Mouse (Mus musculus): ENCODE data around the gene Ptpn21.

The Ptpn21 gene

DNA sequence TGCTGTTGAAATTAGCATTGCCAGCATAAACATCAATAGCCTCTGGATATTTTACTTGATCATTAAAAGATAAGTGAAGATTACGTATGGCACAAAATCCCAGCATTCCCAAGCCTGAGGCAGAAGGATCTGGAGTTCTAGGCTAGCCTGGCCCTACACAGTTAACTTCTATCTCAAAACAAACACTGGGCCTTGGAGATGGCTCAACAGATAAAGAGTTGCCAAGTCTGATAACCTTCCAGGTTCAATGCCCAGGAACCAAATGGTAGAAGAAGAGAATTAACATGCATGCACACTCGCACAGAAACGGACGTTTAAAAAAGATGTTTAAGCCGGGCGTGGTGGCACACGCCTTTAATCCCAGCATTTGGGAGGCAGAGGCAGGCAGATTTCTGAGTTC is 13.0 kb downstream of the Ptpn21 start:
- no peak for DNase-seq (ENCODE audit: low read depth, low spot score)

DNA sequence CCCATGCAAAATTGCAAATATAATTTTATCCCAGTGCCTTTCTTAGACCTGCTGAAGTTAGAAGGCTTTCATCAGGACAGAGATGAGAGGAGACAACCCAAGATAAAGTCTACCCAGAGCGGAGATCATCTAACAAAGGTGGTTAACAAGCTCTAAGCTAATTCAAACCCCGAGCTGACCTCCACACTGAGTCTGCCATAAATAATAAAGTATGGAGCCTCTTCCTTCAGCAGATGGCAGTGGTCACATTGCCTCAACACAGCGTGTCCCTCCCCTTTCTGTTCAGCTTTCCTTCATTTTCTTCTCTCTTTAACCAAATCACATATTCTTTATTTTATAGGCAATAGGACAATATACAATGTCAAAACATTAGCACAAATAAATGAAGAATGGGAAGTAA is 16.2 kb downstream of the Ptpn21 start:
- no peak for DNase-seq (ENCODE audit: low read depth, low spot score)

DNA sequence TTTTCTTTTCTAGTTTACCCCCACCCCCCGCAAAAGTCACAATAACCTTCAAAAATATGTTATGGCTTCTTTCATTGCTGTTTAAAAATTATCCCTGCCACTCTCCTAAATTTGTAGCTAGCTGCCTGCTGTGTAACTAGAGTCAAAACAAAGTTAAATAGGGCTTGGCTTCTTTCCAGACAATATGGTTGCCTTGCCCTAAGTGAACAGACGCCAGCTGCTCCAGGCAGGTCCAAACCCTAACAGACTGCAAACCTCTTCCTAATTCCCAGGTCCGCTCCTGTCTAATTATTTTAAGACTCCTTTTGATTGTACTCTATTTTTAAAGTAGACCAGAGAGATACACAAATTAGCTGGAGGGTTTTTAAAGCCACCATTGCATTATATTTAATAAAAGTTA is 16.6 kb downstream of the Ptpn21 start:
- DNase-seq (ENCODE audit: low read depth, low spot score): no peak

DNA sequence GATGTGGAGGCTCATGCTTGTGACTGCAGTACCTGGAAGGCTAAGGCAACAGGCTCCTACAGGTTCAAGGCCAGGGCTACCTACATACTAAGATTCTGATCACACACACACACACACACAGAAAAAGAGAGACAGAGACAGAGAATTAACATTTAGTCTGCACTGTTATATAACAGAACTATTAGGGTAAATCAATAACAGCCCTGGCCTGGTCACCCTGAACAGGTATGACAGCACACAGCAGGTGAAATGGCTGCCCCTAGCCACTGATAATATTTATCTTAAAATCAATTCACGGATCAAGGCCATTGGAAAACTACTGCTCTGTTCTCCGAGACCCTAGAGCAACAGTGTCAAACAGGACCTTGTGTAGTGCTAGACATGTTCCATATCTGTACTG is 21.1 kb downstream of the Ptpn21 start:
- DNase-seq (ENCODE audit: low read depth, low spot score): no peak

DNA sequence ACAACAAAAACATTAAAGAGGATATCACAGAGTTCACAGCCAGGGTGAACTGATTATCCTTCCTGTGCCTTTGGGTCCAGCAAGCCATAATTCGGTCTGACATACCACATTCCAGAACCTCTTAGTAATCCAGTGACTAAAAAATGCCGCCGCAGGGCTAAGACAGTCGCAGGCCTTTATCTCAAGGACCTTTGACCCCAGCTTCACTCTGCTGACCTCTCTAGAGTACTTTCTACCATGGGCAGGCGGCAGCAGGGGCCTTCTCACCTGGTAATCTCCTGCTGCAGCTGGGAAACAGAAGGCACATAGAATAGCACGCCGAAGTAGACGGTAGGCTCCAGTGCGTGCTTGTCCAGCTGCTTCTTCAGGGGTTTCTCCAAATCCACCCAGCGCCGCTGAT is 22.4 kb downstream of the Ptpn21 start:
- no peak for DNase-seq (ENCODE audit: low read depth, low spot score)

DNA sequence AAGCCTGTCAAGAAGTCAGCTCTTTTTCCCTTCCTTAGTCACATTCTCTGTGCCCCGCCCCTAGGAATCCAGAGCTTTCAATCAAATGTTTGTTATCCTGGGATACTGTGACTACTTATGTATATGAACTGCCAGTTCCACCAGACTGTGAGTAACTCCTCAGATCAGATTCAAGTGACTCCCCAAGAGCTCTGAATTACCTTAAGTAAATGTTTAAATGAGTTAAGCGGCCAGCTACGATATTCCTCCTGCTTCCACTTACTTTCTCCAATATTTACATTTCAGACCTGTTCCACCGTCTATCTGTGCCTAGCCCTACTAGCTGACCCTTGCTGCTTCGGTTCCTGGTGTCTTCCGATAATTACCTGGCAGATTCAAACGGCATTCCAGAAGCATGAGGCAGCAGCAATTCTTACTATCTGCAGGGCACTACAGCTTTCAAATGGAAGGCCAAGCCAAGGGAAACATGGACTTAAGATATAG is 23.5 kb downstream of the Ptpn21 start:
- DNase-seq (ENCODE audit: low read depth, low spot score): no peak

DNA sequence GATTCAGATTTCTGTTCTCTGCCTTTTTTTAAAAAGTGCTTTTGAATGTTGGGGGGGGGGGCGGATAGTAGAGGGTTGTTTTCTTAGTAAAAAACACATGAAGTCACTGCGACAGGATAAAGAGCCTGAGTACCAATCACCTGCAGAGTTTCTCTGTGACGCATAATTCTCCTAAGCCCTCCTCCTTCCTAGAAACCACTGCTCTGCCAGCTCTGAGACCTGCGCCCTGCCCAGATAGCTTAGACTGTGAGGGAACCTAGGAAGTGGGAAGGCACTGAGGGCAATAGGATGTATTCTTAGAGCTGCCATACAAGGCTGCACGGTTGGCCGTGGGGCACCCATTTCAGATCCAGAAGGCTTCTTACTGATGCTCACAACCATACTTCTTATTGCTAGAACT is 24.4 kb downstream of the Ptpn21 start:
- DNase-seq (ENCODE audit: low read depth, low spot score): no peak

DNA sequence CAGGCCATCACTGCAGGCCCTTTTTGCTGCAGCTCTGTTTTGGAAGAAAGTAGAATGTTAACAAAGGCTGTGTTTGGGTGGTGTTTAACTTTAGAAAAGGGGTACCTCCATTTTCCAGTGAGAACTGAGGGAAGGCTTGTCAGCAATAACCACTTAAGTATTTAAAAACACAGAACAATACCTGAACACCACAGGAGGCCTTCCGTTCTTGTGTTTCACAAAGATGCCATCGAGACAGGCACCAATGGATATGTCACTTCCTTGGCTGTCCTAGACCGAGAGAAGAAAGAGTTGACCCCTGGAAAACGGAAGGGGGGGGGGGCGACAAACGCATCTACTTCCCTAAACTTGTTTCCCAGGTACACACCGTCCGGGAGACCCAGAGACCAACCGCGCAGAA is 33.2 kb downstream of the Ptpn21 start:
- no peak for DNase-seq (ENCODE audit: low read depth, low spot score)

DNA sequence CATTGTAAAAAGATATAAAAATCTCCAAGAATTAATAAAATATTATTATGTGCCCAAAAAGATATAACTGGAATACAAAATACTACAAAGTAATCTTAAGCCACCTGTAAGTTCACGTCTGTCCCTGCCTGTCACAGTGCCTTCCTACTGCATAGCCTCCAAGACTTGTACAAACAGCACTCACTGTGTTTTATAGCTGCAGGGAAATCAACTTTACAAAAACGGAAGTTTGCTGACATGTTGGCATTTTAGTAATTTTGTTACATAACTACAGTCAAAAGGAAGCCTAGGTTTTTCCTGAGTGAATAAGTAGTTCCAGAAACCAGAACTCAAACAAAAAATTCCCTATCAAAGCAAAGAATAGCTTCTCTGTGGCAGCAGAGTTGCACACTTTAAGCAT is 33.7 kb downstream of the Ptpn21 start:
- DNase-seq (ENCODE audit: low read depth, low spot score): no peak

DNA sequence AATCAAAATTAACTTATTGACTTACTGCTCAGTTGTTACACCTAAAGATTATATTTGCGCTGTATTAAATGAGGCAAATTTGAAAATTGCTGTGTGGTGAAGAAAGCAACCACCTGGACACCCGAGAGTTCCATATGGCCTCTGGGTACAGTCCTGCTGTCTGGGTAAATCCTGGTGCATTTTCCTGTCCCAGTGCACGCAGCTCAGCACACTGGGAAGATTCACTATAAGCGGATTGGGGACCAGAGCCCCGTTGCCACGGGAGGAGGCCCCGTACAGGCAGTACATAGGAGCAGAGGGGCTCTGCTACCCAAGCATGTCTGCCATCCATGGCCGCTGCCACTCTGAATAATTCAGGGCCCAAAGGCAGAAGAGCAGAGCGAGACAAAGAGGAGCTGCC is 35.6 kb downstream of the Ptpn21 start:
- DNase-seq (ENCODE audit: low read depth, low spot score): peak; percentile 16

DNA sequence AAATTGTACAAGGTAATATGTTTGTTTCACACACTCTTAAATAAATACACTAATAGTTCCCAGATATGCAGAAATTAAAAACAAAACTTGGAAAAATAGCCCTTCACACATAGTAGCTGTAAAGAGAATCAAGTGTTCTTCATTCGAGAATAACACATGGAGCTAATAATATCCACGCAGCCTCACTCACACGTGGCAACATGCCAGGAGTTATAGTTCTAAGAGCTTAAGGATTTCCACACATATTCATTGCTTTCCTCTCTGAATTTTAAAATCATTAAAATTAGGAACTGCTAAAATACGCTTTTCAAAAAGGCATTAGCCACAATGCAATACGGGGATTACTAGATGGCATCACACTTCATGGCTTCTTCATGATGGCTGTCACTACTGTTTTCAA is 40.0 kb downstream of the Ptpn21 start:
- DNase-seq (ENCODE audit: low read depth, low spot score): no peak

DNA sequence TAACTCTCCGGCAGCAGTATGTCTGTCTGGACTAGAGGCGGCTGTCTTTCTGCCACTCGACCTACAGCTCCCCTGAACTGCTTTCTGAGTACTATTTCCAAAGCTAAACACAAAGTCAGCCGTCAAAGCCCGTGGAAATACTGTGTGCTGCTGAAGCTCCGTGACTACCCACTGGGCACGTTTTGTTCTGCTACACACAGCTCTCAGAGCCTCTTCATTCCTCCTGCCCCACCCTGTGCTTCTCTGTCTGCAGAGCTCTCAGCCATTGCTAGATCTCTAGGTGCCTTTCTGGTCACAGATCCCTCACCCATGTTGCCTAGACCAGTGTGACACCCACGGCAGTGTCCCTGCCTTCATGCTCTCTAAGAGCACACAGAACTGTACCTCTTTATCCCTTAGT is 47.0 kb downstream of the Ptpn21 start:
- no peak for DNase-seq (ENCODE audit: low read depth, low spot score)

DNA sequence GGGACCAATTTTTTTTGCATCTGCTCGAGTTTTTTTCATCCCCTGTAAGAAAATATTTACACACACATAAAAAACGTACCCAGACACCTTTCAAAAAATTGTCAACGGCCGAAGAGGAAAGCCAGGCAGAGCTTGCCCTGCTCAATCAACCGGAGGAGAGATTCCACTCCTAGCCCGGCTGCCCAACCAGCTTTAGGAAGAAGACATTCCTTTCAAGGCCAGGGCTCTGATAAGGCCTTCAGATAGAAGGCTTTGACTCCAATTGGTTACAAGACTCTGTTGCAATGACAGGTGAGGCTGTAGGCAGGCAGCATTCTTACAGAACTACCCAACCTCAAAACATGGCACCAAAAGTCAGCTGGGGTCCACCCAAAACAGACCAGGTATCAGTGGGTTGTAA is 53.6 kb downstream of the Ptpn21 start:
- DNase-seq (ENCODE audit: low read depth, low spot score): no peak

DNA sequence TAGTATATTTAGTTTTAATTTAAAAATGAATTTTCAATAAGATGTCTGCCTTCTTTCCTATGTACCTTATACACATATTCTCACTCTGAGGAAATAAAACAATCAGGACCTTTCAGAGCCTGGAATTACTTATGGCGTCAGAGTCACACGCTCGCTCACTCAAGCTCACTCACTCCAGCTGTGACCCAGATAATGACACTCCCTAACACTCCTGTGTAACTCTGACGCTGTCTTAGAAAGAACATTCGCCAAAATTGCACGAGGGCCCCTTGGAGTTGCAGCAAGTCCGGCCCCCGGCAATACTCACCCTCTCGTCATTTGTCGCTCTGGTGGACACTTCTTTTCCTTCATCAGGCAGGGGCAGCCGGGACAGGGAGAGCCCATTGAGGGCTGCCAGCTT is 54.0 kb downstream of the Ptpn21 start:
- no peak for DNase-seq (ENCODE audit: low read depth, low spot score)

DNA sequence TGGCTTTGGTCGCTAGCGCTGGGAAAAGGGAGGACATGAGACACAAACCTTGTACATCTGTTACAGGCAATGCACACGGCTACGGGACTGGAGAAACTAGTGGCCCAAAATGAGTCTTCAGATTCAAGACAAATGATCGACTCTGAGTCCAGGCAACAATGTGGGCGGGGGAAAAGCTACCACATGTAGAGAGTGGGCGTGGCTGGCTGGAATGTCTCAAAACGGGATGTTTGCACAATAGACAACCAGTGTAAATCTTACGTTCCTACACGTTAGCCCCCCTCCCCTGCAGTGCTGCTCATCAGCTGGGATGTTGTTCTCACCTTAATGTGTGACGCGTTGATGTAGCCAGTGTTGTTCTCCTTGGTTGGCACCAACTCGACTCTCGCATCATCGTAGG is 55.0 kb downstream of the Ptpn21 start:
- no peak for DNase-seq (ENCODE audit: low read depth, low spot score)

DNA sequence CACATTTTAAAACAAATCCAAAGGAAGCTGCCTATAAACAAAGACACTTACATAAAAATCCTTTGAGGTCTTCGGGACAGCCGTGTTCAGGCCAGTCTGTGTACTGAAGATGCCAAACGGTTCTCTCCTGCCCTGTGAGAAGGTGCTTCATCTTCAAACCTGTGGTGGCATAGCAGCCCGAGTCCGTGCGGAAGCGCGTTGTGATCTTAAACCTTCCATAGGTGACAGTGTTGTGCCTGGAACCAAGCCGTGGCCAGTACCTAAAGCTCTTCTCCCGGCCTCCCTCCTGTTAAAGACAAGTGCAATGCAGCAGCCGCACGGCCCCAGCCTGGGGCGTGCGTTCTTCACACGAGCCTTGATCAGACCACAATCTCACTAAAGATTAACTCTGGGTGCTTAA is 57.3 kb downstream of the Ptpn21 start:
- no peak for DNase-seq (ENCODE audit: low read depth, low spot score)

DNA sequence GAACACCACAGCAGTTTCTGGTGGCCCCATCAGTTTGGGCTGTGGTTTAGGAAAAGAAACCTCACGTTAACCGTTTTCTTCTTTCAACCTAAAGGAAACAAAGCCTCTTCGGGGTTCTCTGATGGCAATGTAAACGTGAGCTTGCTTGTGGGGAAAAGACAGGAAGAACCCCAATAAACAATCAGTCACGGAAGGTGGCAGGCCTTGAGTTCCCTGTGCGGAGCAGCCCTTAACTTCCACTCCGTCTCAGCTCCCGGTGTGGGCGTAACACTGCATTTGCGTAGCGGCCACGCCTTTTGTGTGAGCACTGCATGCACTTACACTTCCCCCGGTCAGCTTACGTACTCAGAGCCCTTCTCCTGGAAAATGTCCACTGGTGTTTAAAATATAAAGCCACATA is 59.9 kb downstream of the Ptpn21 start:
- DNase-seq (ENCODE audit: low read depth, low spot score): no peak

DNA sequence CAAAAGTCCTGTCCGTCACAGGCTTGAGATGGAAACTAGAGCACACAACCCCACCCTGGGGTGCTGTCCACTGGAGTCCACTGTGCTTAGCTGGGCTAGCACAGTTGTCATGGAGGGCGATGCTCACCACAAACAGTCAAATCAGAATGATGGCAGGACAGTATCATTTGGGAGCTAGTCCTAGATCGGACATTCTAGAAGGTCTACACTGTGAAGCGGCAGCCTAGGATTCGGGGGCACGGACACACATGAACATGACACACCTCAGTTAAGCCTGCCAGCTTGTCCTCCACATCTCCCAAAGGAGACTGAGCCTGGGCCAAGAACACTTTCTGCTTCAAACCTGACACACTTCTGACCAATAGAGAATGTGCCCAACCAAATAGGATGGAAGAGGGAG is 60.3 kb downstream of the Ptpn21 start:
- no peak for DNase-seq (ENCODE audit: low read depth, low spot score)

DNA sequence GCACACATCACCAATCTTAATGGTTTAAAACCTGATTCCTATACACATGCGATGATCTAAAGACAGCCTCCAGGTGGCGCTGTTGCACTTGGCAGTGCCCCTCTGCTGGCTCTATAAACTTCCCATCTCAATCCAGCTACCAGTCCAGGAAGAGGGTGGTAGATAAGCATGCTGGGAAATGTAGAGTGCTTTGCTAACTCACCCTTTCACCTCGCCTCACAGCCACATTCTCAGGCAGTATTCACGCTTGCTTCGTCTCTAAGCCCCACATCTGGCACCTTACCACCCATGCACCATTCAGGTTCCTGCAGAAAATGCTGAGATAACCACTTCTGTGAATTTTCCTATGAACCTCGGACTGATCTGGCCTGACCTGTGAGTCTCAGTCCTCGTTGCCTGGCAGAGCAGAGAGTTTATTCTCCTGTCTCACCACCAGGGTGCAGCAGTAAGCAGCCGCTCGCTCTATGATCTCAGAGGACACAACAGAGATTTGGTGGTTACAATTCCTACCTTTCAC is 62.5 kb downstream of the Ptpn21 start:
- DNase-seq (ENCODE audit: low read depth, low spot score): peak; percentile 50

DNA sequence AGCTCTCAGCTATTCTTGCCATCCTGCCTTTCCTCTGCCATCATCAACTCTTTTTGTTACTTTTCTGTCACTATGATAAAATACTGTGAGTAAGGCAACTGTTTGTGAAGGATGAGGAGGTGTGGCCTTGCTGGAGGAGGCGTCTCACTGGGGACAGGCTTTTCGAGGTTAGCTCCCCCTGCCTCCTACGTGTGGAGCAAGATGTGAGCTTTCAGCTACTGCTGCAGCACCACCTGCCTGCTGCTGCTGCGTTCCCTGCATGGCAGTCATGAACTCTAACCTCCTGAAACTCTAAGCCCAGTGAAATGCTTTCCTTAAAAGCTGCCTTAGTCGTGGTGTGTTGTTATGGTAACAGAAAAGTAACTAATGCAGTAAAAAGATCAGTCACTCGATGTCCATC is 63.3 kb downstream of the Ptpn21 start:
- no peak for DNase-seq (ENCODE audit: low read depth, low spot score)

DNA sequence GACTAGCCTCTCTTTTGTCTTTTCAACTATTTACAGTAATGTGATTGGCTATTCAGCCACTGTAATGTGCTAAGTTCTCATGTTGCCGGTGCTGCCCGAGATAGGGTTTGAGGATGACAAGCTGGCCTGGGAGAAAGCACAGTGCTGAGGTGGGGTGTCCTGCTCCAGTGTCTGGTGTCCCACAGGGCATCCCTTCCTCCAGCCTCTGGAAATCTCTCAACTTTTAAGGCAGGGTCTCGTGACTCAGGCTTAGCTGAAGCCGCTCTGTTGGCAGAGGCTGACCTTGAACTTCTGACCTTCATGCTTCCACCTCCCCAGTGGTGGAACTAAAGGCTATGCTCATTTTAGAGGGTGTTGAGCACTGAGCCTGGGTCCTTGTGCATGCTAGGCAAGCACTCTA is 66.8 kb downstream of the Ptpn21 start:
- no peak for DNase-seq (ENCODE audit: low read depth, low spot score)

DNA sequence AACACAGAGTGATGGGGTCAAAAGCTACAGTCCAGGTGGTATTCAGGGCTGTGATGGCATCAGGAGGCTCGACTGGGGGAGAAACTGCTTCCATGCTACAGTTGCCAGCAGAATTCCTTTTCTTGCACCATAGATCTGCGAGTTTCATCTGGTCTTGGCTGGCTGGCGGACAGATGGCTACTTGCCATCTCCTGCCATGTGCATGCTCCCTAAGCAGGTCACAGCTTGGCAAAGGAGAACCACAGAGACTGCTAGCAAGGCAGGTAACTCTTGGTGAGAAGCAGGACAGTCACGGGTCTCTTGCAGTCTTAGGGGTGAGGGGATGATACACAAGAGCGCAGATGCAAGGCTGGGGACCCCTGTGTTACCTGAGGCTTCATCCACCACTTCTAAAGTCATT is 67.3 kb downstream of the Ptpn21 start:
- no peak for DNase-seq (ENCODE audit: low read depth, low spot score)

DNA sequence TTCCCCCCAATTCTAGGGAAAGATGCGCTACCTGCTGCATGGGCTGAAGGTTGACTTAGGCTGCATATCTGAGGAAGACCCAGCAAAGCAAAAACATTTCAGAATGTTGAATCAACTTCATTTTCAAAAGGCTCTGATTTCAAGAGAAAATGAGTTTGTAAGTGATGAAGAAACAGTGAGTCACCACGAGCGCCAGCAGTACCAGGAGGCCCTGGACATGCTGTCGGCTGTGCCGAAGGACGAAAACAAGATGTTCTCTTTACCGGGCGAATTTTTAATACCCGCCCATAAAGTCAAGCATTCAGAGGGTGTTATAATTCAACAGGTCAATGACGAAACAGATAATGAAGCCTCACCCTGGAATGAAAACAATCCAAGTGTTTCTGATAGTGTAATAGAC is 68.1 kb downstream of the Ptpn21 start:
- no peak for DNase-seq (ENCODE audit: low read depth, low spot score)

DNA sequence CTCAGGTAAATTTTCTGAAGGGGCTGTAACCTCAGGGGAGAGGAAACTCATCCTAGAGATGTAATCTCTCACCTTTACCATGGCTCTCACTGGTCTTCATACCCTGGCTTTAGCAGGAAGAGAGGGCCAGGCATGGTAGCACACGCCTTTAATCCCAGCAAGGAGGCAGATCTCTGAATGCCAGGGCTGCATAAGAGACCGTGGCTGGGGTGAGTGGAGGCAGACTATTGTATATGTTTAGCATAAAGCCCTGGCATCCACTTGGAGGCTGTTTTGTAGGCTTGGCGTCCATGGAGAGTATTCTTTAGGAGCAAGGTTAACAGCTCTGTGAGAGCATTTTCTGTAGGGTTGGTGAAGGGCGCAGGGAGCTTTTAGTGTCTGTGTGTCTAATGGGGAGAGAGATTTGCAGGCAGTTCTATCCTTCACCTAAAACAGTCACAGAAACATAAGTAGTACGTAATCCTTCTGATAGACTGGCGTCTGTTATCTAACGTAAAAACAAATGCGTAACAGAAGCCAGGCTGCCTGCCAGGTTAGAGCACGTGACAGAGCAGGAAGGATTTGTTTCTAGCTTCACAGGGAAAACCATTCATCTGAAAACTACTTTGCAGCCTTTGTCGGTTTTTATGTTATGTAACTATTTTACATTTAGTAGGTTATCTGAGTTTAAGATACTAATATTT is 68.9 kb downstream of the Ptpn21 start:
- peak; percentile 28 for DNase-seq (ENCODE audit: low read depth, low spot score)
